ENCODE assay signal across 20 mouse cellular contexts in the genomic region with DNA sequence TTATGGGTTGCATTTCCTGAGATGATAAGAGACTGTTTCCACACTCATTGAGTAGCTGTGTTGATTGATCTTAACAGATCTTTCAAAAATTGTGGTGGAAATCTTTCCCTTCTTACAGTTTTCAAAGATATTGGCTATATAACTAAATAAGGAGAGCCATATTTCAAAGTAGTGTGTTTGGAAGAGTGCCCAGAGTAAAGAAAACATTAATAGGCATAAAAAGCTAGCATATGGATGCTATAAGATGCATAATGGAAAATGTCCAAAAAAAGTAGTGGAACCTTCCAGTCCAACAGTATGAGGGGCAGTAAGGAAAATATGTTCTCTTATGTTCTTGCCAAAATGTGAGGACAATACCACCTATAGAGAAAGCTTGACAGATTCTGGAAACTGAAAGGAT.
DNase-seq lines count a peak whose midpoint lies in the region; ATAC-seq and TF ChIP-seq lines count a peak whose summit lies in the region.
"Had no signal": no experiment of that assay in that cellular context is flagged by ENCODE, and none has a peak within 500 bp of the region (broad histone marks: within the 10 kb centered on the region; RNA-seq: fewer than 3 reads in every experiment).

No protein-coding gene starts in this region.

- no peak for TF ChIP-seq CTCF in forebrain, postnatal 0 days (IDR thresholded peaks at IDR 0.05; ENCODE audit: low read depth)

- H3K9ac ChIP-seq in forebrain, embryonic 15.5 days (replicated peaks) = no peak overlapping the region
- H3K9ac ChIP-seq in forebrain, embryonic 12.5 days = no peak overlapping the region
- H3K9ac ChIP-seq in lung, embryonic 16.5 days (ENCODE audit: low read length) = no peak overlapping the region
- no peak overlapping the region for H3K9ac ChIP-seq in forebrain, postnatal 0 days
- H3K9ac ChIP-seq: embryonic facial prominence, embryonic 15.5 days; heart, embryonic 13.5 days; hindbrain, embryonic 15.5 days had no signal

- no peak overlapping the region for H3K4me2 ChIP-seq in forebrain, embryonic 15.5 days (replicated peaks)
- no peak overlapping the region for H3K4me2 ChIP-seq in forebrain, embryonic 12.5 days
- H3K4me2 ChIP-seq in lung, embryonic 16.5 days (ENCODE audit: low read depth, low read length) = no peak overlapping the region
- no peak overlapping the region for H3K4me2 ChIP-seq in forebrain, postnatal 0 days (ENCODE audit: low read depth)
- H3K4me2 ChIP-seq: embryonic facial prominence, embryonic 15.5 days; heart, embryonic 13.5 days; hindbrain, embryonic 15.5 days had no signal

- H3K27ac ChIP-seq in forebrain, embryonic 15.5 days (replicated peaks) = peak overlapping the region; percentile 69
- H3K27ac ChIP-seq in forebrain, embryonic 12.5 days = no peak overlapping the region
- H3K27ac ChIP-seq in lung, embryonic 16.5 days (ENCODE audit: low read length) = no peak overlapping the region
- no peak overlapping the region for H3K27ac ChIP-seq in forebrain, postnatal 0 days (ENCODE audit: low read depth, low read length)
- H3K27ac ChIP-seq: embryonic facial prominence, embryonic 15.5 days; heart, embryonic 13.5 days; hindbrain, embryonic 15.5 days had no signal

- no peak for DNase-seq in lung, postnatal 4 days
- peak; percentile 17 for DNase-seq in forebrain, postnatal 0 days
- DNase-seq in right cerebral cortex, postnatal 36 days (ENCODE audit: low spot score in 2 of 2) = no peak
- DNase-seq: adrenal gland, adult 2 months; adrenal gland, postnatal 36 days; cerebellum, adult 11-12 months; cerebellum, adult 9-11 months; cerebellum, postnatal 36 days; gastrocnemius, postnatal 36 days; heart, adult 11 months; heart, postnatal 36 days had no signal

- no peak overlapping the region for H3K4me3 ChIP-seq in forebrain, embryonic 15.5 days
- H3K4me3 ChIP-seq in forebrain, embryonic 12.5 days (replicated peaks) = no peak overlapping the region
- H3K4me3 ChIP-seq in lung, embryonic 16.5 days (ENCODE audit: low read length) = no peak overlapping the region
- H3K4me3 ChIP-seq in forebrain, postnatal 0 days (ENCODE audit: low read depth, low read length) = no peak overlapping the region
- H3K4me3 ChIP-seq: embryonic facial prominence, embryonic 15.5 days; erythroblast, embryonic 14.5 days; heart, embryonic 13.5 days; hindbrain, embryonic 15.5 days had no signal

- ATAC-seq in forebrain, embryonic 15.5 days (replicated peaks) = peak; percentile 48; the same call in 1 of the 2 replicates
- no peak for ATAC-seq in forebrain, embryonic 12.5 days (ENCODE audit: low FRiP score)
- ATAC-seq in lung, embryonic 16.5 days (ENCODE audit: low read depth) = peak; percentile 28; the same call in 1 of the 2 replicates
- no peak for ATAC-seq in forebrain, postnatal 0 days
- ATAC-seq: inflammation-experienced regulatory T-cells, adult 6 months; intestine, postnatal 0 days had no signal

- H3K9me3 ChIP-seq in forebrain, embryonic 15.5 days = no peaks in the 10 kb centered on the region
- H3K9me3 ChIP-seq in forebrain, embryonic 12.5 days = no peaks in the 10 kb centered on the region
- 0 out of 2 replicates have a peak, but pooled peaks cover 2% of the 10 kb centered on the region for H3K9me3 ChIP-seq in lung, embryonic 16.5 days (ENCODE audit: control insufficient read depth, low read length)
- no peaks in the 10 kb centered on the region for H3K9me3 ChIP-seq in forebrain, postnatal 0 days (ENCODE audit: low read length)
- H3K9me3 ChIP-seq: embryonic facial prominence, embryonic 15.5 days; heart, embryonic 13.5 days; hindbrain, embryonic 15.5 days had no signal

- no peaks in the 10 kb centered on the region for H3K36me3 ChIP-seq in forebrain, embryonic 15.5 days
- no peaks in the 10 kb centered on the region for H3K36me3 ChIP-seq in forebrain, embryonic 12.5 days (replicated peaks)
- H3K36me3 ChIP-seq in lung, embryonic 16.5 days (ENCODE audit: control insufficient read depth, insufficient read depth, low read length) = no peaks in the 10 kb centered on the region
- no peaks in the 10 kb centered on the region for H3K36me3 ChIP-seq in forebrain, postnatal 0 days (ENCODE audit: insufficient read depth)
- H3K36me3 ChIP-seq: embryonic facial prominence, embryonic 15.5 days; heart, embryonic 13.5 days; hindbrain, embryonic 15.5 days had no signal

- no peaks in the 10 kb centered on the region for H3K4me1 ChIP-seq in forebrain, embryonic 15.5 days
- no peaks in the 10 kb centered on the region for H3K4me1 ChIP-seq in forebrain, embryonic 12.5 days
- no peaks in the 10 kb centered on the region for H3K4me1 ChIP-seq in lung, embryonic 16.5 days (replicated peaks; ENCODE audit: control insufficient read depth, insufficient read depth, low read length)
- H3K4me1 ChIP-seq in forebrain, postnatal 0 days (ENCODE audit: insufficient read depth) = no peaks in the 10 kb centered on the region
- H3K4me1 ChIP-seq: embryonic facial prominence, embryonic 15.5 days; heart, embryonic 13.5 days; hindbrain, embryonic 15.5 days had no signal

- H3K27me3 ChIP-seq in forebrain, embryonic 15.5 days = no peaks in the 10 kb centered on the region
- no peaks in the 10 kb centered on the region for H3K27me3 ChIP-seq in forebrain, embryonic 12.5 days
- H3K27me3 ChIP-seq in lung, embryonic 16.5 days (ENCODE audit: control insufficient read depth, insufficient read depth, low read depth, low read length) = no peaks in the 10 kb centered on the region
- no peaks in the 10 kb centered on the region for H3K27me3 ChIP-seq in forebrain, postnatal 0 days (ENCODE audit: insufficient read depth, low read length)
- H3K27me3 ChIP-seq: embryonic facial prominence, embryonic 15.5 days; heart, embryonic 13.5 days; hindbrain, embryonic 15.5 days had no signal

Comparison
In these comparisons a context has a peak if more than half of its experiments do, and no peak if none do; other contexts are left out.
1. ATAC-seq: peak in forebrain, embryonic 15.5 days (single experiment) and lung, embryonic 16.5 days (single experiment); none in forebrain, embryonic 12.5 days (single experiment) and forebrain, postnatal 0 days (single experiment).